Mouse (Mus musculus): ENCODE results near the gene Il11ra2. TPM values are rescaled to one million over a fixed set of nuclear protein-coding genes. Genes with fewer than 3 reads are reported as not detected.
"Not testable (repeated sequence)": the region's sequence is repeated elsewhere in the genome, so short reads cannot be mapped to it uniquely, and the experiment has no call there.

The Il11ra2 gene
- not detected in 2 replicates for polyA plus RNA-seq (2014; fragmentation: Nextera tagmentation; extraction: Ambion mirVana)

- DNase-seq (ENCODE audit: low spot score, missing footprints); H3K27me3 ChIP-seq (ENCODE audit: control insufficient read depth, insufficient read depth, low read length); H3K27ac ChIP-seq (ENCODE audit: low read depth, low read length); H3K4me2 ChIP-seq; H3K9me3 ChIP-seq (ENCODE audit: control insufficient read depth, low read length); H3K9ac ChIP-seq (ENCODE audit: low read length); ATAC-seq (ENCODE audit: low FRiP score); H3K4me1 ChIP-seq (ENCODE audit: control insufficient read depth, insufficient read depth, low read length); H3K36me3 ChIP-seq (ENCODE audit: control insufficient read depth, insufficient read depth, low read length); H3K4me3 ChIP-seq (ENCODE audit: low read depth, low read length): not testable (repeated sequence)
- no CpG with 5 or more reads among the region's 3 CpGs for WGBS
These were observed at the start of gene Il11ra2 for GRCm38 (mm10) chr4:42661793-42662192. Gene Il11ra2 (minus strand): TSS chr4:42661893.

DNA sequence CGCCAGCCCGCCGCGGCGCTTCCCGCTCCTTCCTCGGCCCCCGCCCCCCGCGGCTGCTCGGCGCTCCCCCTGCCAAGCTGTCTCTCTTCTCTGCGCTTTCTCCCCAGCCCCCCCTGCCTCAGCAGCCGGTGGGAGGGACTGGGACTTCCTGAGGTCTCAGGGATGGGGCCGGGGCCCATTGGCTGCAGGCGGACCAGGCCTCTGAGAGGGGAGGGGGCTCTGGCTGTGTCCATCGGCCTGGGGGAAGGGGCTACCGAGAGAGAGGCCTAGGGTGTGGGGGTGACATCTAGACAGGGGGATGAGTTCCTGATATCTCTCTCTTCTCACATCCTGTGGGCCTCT lies 20.5 kb upstream of the Il11ra2 start:
- not testable (repeated sequence) for H3K27me3 ChIP-seq (ENCODE audit: control insufficient read depth, insufficient read depth, low read length); H3K4me1 ChIP-seq (ENCODE audit: control insufficient read depth, insufficient read depth, low read length); H3K36me3 ChIP-seq (ENCODE audit: control insufficient read depth, insufficient read depth, low read length); H3K27ac ChIP-seq (ENCODE audit: low read depth, low read length); H3K9me3 ChIP-seq (ENCODE audit: control insufficient read depth, low read length); H3K4me3 ChIP-seq (ENCODE audit: low read depth, low read length); H3K9ac ChIP-seq (ENCODE audit: low read length); DNase-seq (ENCODE audit: low spot score, missing footprints); H3K4me2 ChIP-seq
- ATAC-seq (ENCODE audit: low FRiP score): peak; percentile 73
- no CpG with 5 or more reads among the region's 18 CpGs for WGBS

DNA sequence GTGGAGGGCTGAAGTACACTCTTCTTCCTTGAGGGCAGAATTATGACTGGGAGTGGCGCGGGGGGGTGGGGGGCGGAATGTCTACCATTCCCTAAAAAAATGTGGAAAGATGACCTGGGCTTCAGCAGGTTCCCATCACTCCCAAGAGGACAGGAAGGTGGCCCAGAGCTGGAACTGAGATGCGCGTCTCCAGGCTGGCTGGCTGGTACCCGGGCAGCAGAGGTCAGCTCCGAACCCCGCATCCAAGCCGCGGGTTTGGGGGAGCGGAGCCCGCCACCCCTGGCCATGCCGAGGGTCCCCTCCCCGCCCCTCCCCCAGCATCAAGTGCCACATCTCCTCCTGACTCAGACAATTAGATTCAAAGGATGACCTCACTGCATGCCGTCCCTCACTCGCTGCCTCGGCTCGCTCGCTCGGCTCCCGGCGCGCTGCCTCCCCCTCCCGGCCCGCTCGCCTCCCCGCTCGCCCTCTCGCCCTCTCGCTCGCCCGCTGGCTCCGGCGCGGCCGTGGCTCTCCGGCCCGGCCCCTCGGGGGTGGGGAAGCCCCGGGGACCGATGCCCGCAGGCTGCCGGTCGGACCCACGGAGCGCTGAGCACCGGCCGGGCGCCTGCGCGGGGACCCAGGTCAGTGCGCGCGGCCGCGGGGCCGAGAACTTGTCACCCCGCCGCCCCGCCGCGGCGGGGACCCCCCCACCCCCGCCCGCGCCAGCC lies 19.9 kb upstream of the Il11ra2 start:
- H3K36me3 ChIP-seq (ENCODE audit: control insufficient read depth, insufficient read depth, low read length); H3K27me3 ChIP-seq (ENCODE audit: control insufficient read depth, insufficient read depth, low read length); DNase-seq (ENCODE audit: low spot score, missing footprints); H3K9ac ChIP-seq (ENCODE audit: low read length); H3K27ac ChIP-seq (ENCODE audit: low read depth, low read length); H3K4me2 ChIP-seq; H3K4me1 ChIP-seq (ENCODE audit: control insufficient read depth, insufficient read depth, low read length); H3K4me3 ChIP-seq (ENCODE audit: low read depth, low read length); H3K9me3 ChIP-seq (ENCODE audit: control insufficient read depth, low read length): not testable (repeated sequence)
- peak; percentile 74 for ATAC-seq (ENCODE audit: low FRiP score)
- WGBS: no CpG with 5 or more reads among the region's 66 CpGs

GRCm38 (mm10) chr4:42680374-42681356 lies 19.0 kb upstream of the Il11ra2 start:
- H3K27ac ChIP-seq (ENCODE audit: low read depth, low read length); H3K36me3 ChIP-seq (ENCODE audit: control insufficient read depth, insufficient read depth, low read length); H3K4me3 ChIP-seq (ENCODE audit: low read depth, low read length); DNase-seq (ENCODE audit: low spot score, missing footprints); H3K4me1 ChIP-seq (ENCODE audit: control insufficient read depth, insufficient read depth, low read length); H3K4me2 ChIP-seq; H3K9me3 ChIP-seq (ENCODE audit: control insufficient read depth, low read length); H3K27me3 ChIP-seq (ENCODE audit: control insufficient read depth, insufficient read depth, low read length); H3K9ac ChIP-seq (ENCODE audit: low read length): not testable (repeated sequence)
- WGBS: no CpG with 5 or more reads among the region's 32 CpGs
- peak; percentile 77 for ATAC-seq (ENCODE audit: low FRiP score)

DNA sequence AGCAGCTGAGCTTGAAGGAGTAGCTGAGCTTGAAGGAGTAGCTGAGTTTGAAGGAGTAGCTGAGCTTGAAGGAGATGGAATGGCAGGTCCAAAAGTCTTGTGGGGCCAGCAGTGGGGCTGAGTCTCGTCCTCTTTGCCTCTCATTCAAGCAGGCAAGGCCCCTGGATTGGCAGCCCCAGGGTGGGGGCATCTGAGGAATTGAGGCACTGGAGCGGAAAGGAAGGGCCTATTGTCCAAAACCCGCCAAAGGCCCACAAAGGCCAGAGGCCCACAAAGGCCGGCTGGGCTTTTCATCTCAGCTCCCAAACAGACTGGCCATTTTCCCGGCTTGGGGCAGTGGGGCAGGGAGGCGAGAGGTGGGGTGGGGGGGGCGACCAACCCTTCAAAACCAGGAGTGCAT lies 17.7 kb upstream of the Il11ra2 start:
- ATAC-seq (ENCODE audit: low FRiP score): peak; percentile 60
- H3K27ac ChIP-seq (ENCODE audit: low read depth, low read length); DNase-seq (ENCODE audit: low spot score, missing footprints); H3K27me3 ChIP-seq (ENCODE audit: control insufficient read depth, insufficient read depth, low read length); H3K4me2 ChIP-seq; H3K4me3 ChIP-seq (ENCODE audit: low read depth, low read length); H3K36me3 ChIP-seq (ENCODE audit: control insufficient read depth, insufficient read depth, low read length); H3K9ac ChIP-seq (ENCODE audit: low read length); H3K9me3 ChIP-seq (ENCODE audit: control insufficient read depth, low read length); H3K4me1 ChIP-seq (ENCODE audit: control insufficient read depth, insufficient read depth, low read length): not testable (repeated sequence)
- no CpG with 5 or more reads among the region's 7 CpGs for WGBS

DNA sequence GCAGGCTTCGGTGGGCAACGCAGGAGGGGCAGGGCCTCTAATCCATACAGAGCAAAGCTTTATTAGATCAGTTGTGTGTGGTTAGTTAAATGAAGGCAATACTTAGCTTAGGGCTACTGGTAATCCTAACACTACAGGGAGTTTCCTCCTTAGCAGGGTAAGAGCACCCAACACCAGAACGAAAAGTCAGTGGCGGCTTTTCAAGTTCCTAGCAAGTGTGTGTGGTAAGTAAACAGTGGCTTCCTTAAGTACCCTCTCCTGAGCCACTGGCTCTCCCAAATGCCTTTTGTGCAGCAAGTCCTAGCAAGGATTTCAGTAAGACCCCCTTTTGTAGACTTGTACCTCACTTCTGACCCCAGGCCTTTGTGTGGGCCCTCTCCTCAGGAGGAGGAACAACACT lies 13.7 kb upstream of the Il11ra2 start:
- not testable (repeated sequence) for H3K9me3 ChIP-seq (ENCODE audit: control insufficient read depth, low read length); H3K4me1 ChIP-seq (ENCODE audit: control insufficient read depth, insufficient read depth, low read length); ATAC-seq (ENCODE audit: low FRiP score); H3K9ac ChIP-seq (ENCODE audit: low read length); H3K27me3 ChIP-seq (ENCODE audit: control insufficient read depth, insufficient read depth, low read length); H3K27ac ChIP-seq (ENCODE audit: low read depth, low read length); DNase-seq (ENCODE audit: low spot score, missing footprints); H3K4me2 ChIP-seq; H3K36me3 ChIP-seq (ENCODE audit: control insufficient read depth, insufficient read depth, low read length); H3K4me3 ChIP-seq (ENCODE audit: low read depth, low read length)
- no CpG with 5 or more reads among the region's 4 CpGs for WGBS

DNA sequence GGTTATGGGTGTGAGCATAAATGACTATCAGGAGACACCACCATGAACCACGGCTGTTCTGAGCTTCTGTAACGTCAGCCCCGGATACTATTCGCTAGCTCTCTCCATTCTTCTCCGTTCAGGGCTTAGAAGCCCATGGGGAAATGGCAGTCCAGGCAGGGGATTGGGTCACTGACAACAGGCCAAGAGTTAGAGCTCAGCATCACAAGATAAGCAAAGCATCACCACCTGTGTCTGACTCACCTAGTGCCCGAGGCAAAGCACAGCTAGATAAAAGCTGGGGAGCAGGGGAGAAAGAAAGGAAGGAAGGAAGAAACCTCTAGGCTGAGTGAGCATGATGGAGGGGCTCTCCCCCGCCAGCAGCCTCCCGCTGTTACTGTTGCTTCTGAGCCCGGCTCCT lies 6.7 kb downstream of the Il11ra2 start, which contains the start of gene Ccl27b:
Ccl27b (plus strand) TSS at position 301 of the 400 bp plus-strand sequence.
- H3K4me2 ChIP-seq; H3K4me3 ChIP-seq (ENCODE audit: low read depth, low read length); H3K9me3 ChIP-seq (ENCODE audit: control insufficient read depth, low read length); H3K9ac ChIP-seq (ENCODE audit: low read length); ATAC-seq (ENCODE audit: low FRiP score); H3K4me1 ChIP-seq (ENCODE audit: control insufficient read depth, insufficient read depth, low read length); H3K36me3 ChIP-seq (ENCODE audit: control insufficient read depth, insufficient read depth, low read length); DNase-seq (ENCODE audit: low spot score, missing footprints); H3K27me3 ChIP-seq (ENCODE audit: control insufficient read depth, insufficient read depth, low read length); H3K27ac ChIP-seq (ENCODE audit: low read depth, low read length): not testable (repeated sequence)
- WGBS: no CpG with 5 or more reads among the region's 9 CpGs

DNA sequence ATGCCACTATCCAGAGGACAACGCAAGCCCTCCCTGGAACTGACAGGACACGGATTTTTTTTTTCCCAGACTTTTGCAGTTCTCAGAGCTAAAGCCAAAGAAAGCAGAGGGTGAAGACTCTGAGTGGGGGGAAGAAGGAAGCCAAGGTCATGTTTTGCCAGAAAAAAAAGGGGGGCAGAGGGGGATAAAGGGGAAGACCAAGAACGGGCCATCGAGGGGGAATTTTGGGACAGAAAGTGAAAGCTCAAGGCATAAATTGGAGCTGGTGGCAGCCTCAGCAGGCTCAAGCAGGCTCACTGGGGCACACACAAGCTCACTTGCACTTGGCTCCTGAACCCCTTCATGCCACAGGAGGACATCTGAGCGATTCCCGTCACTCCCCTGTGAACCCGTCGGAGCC lies 32.3 kb downstream of the Il11ra2 start, which contains the start of gene Gm2564:
Gm2564 (plus strand) TSS at position 301 of the 400 bp plus-strand sequence.
- H3K36me3 ChIP-seq (ENCODE audit: control insufficient read depth, insufficient read depth, low read length); H3K27ac ChIP-seq (ENCODE audit: low read depth, low read length); H3K9ac ChIP-seq (ENCODE audit: low read length); H3K4me2 ChIP-seq; DNase-seq (ENCODE audit: low spot score, missing footprints); H3K4me1 ChIP-seq (ENCODE audit: control insufficient read depth, insufficient read depth, low read length); H3K9me3 ChIP-seq (ENCODE audit: control insufficient read depth, low read length); ATAC-seq (ENCODE audit: low FRiP score); H3K27me3 ChIP-seq (ENCODE audit: control insufficient read depth, insufficient read depth, low read length); H3K4me3 ChIP-seq (ENCODE audit: low read depth, low read length): not testable (repeated sequence)
- WGBS: no CpG with 5 or more reads among the region's 8 CpGs

GRCm38 (mm10) chr4:42611895-42612294 lies 49.8 kb downstream of the Il11ra2 start, which contains the start of gene Gm10591:
Gene Gm10591 (plus strand): TSS chr4:42612195.
- not testable (repeated sequence) for H3K4me3 ChIP-seq (ENCODE audit: low read depth, low read length); DNase-seq (ENCODE audit: low spot score, missing footprints); H3K9me3 ChIP-seq (ENCODE audit: control insufficient read depth, low read length); H3K9ac ChIP-seq (ENCODE audit: low read length); H3K36me3 ChIP-seq (ENCODE audit: control insufficient read depth, insufficient read depth, low read length); ATAC-seq (ENCODE audit: low FRiP score); H3K4me2 ChIP-seq; H3K27me3 ChIP-seq (ENCODE audit: control insufficient read depth, insufficient read depth, low read length); H3K4me1 ChIP-seq (ENCODE audit: control insufficient read depth, insufficient read depth, low read length); H3K27ac ChIP-seq (ENCODE audit: low read depth, low read length)
- WGBS: no CpG with 5 or more reads among the region's 5 CpGs
